Mouse (Mus musculus): ENCODE data around the gene Atp7b. TPM values are rescaled to one million over a fixed set of nuclear protein-coding genes. Genes with fewer than 3 reads are reported as not detected.

The Atp7b gene
- polyA plus RNA-seq, 1 experiment from 2014 or later: 0.67 TPM

DNA sequence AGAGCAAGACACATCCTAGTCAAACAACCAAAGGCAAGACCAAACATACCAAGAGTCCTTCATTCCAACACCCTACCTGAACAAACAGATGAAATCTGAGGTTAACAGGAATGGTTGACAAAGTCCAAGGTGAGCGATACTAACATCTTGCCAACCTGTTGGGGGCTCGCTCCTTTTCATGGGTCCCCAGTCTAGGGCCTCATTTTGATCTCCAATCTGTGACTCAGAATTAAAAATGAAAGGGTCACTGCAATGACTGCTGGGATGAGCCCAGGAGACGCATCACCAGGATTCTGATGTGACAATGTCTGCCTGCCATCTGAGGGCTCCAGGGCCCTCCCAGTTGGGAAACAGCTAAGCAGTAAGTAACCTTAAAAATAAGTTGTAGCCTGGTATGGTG, 90.6 kb downstream of the Atp7b start, which contains the start of gene Ccdc70:
Gene Ccdc70, plus strand, starts transcription at position 301 of the 400 bp plus-strand sequence.
- 85% methylated on average over 3 of the region's 3 CpGs for WGBS

DNA sequence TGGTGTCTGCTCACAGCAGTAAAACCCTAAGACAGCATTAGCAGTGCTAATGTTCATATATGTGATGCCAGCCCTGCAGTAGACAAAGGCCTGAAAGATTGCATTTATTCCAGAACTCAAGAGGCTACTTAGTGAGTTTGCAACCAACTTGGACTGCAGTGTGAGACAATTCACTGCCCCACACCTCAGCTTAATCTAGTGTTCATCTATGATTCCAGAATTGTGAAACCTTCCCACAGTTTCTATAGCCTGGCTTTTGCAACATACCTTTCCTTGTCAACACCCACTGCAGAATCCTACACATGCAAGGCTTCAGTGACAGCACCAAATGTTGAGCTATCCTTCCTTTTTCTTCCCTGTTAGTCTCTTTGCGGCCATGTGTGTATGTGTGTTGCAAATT, 93.5 kb downstream of the Atp7b start:
- no peak for ATAC-seq (replicated peaks; ENCODE audit: insufficient number of reproducible peaks, insufficient read depth, low FRiP score, low read depth)
- H3K4me3 ChIP-seq: no peak overlapping the region
- no peaks in the 10 kb centered on the region for H3K36me3 ChIP-seq
- H3K27me3 ChIP-seq: no peaks in the 10 kb centered on the region
- WGBS: 61% methylated on average over 1 of the region's 1 CpGs
- no peaks in the 10 kb centered on the region for H3K9me3 ChIP-seq (replicated peaks)
- no peaks in the 10 kb centered on the region for H3K4me1 ChIP-seq (replicated peaks)
- no peak overlapping the region for H3K9ac ChIP-seq
- no peak overlapping the region for H3K27ac ChIP-seq
- no peak overlapping the region for H3K4me2 ChIP-seq

More for the DNA sequence above, 90.6 kb downstream of the Atp7b start, which contains the start of gene Ccdc70:
- Histone ChIP-seq H3K27ac (no peak within 1 kb of the TSS), H3K4me2 (no peak within 1 kb of the TSS), H3K9me3 (replicated peaks) (no peaks in the 10 kb centered on the region), H3K9ac (no peak within 1 kb of the TSS), H3K4me3 (no peak within 1 kb of the TSS), H3K36me3 (no peaks in the 10 kb centered on the region), H3K4me1 (replicated peaks) (no peaks in the 10 kb centered on the region), H3K27me3 (no peaks in the 10 kb centered on the region)
- ATAC-seq (replicated peaks; ENCODE audit: insufficient number of reproducible peaks, insufficient read depth, low FRiP score, low read depth): no peak

DNA sequence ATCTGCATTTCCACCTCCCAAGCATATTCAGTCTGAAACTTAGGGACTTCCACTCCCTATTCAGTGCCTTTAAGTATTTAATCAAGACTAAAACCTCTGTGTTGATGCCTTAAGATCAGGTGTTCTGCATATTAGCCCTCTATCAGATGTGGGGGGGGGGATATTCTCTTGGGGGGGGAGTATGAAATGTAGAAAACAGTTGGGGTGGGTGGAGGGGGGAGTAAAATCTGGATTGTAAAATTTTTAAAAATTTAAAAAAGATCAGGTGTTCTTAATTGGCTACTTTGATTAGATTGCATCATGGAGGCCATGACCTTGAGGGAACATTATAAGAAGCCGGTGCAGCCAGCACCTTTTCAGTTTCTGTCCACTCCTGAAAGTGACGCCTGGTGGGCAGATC, 101.7 kb downstream of the Atp7b start, which contains the start of gene Fam90a1a:
Gene Fam90a1a, plus strand, starts transcription at position 301 of the 400 bp plus-strand sequence.
- ATAC-seq (replicated peaks; ENCODE audit: insufficient number of reproducible peaks, insufficient read depth, low FRiP score, low read depth): no peak
- WGBS: 77% methylated on average over 2 of the region's 2 CpGs

DNA sequence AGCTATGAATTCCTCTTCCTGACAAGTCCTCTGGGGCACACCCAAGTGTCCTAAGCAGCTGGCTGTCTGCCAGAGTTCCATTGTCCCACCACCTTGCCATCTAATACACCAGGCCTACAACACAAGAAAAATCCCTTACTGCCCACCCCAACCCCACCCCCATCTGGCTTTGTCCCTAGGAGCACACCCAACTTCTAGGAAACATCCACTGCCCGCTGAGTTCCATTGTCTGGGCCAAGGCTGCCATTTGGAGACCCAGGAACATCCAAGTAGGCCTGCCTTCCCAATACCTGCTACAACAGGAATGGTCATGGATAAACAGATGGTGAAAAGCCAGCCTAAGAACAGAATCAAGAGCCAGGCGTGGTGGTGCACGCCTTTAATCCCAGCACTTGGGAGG, 103.8 kb downstream of the Atp7b start:
- no peak overlapping the region for H3K4me2 ChIP-seq
- H3K4me1 ChIP-seq (replicated peaks): no peaks in the 10 kb centered on the region
- 82% methylated on average over 3 of the region's 3 CpGs for WGBS
- H3K9me3 ChIP-seq (replicated peaks): no peaks in the 10 kb centered on the region
- H3K4me3 ChIP-seq: no peak overlapping the region
- H3K27ac ChIP-seq: no peak overlapping the region
- no peak for ATAC-seq (replicated peaks; ENCODE audit: insufficient number of reproducible peaks, insufficient read depth, low FRiP score, low read depth)
- H3K9ac ChIP-seq: no peak overlapping the region
- no peaks in the 10 kb centered on the region for H3K27me3 ChIP-seq
- H3K36me3 ChIP-seq: no peaks in the 10 kb centered on the region

More for the DNA sequence above, 101.7 kb downstream of the Atp7b start, which contains the start of gene Fam90a1a:
- no peaks in the 10 kb centered on the region for H3K36me3 ChIP-seq
- no peaks in the 10 kb centered on the region for H3K27me3 ChIP-seq
- H3K9me3 ChIP-seq (replicated peaks): no peaks in the 10 kb centered on the region
- H3K27ac ChIP-seq: no peak within 1 kb of the TSS
- H3K4me3 ChIP-seq: no peak within 1 kb of the TSS
- no peaks in the 10 kb centered on the region for H3K4me1 ChIP-seq (replicated peaks)
- H3K4me2 ChIP-seq: no peak within 1 kb of the TSS
- H3K9ac ChIP-seq: no peak within 1 kb of the TSS

DNA sequence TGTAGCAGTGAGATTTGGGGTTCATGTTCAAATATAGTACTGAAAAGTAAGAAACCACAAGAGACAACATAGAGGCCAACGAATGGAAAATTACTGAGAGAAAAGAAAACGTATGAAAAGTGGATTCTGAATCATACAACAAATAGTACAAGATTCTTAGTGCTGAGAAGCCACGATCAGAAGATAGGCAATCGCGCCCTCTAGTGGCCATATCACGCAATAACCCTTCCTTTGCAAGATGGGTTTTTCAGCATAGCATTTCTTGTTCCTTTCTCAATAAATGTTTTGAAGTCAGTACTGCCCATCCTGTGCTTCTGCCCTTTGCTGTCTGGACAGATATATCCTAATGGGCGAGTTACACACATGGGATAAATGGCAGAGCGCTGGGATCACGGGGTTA, 104.8 kb downstream of the Atp7b start:
- Histone ChIP-seq H3K4me1 (replicated peaks) (no peaks in the 10 kb centered on the region), H3K9me3 (replicated peaks) (no peaks in the 10 kb centered on the region), H3K9ac (no peak overlapping the region), H3K4me2 (no peak overlapping the region), H3K27me3 (no peaks in the 10 kb centered on the region), H3K27ac (no peak overlapping the region), H3K4me3 (no peak overlapping the region), H3K36me3 (no peaks in the 10 kb centered on the region)
- no peak for ATAC-seq (replicated peaks; ENCODE audit: insufficient number of reproducible peaks, insufficient read depth, low FRiP score, low read depth)
- WGBS: 6% methylated on average over 9 of the region's 9 CpGs

DNA sequence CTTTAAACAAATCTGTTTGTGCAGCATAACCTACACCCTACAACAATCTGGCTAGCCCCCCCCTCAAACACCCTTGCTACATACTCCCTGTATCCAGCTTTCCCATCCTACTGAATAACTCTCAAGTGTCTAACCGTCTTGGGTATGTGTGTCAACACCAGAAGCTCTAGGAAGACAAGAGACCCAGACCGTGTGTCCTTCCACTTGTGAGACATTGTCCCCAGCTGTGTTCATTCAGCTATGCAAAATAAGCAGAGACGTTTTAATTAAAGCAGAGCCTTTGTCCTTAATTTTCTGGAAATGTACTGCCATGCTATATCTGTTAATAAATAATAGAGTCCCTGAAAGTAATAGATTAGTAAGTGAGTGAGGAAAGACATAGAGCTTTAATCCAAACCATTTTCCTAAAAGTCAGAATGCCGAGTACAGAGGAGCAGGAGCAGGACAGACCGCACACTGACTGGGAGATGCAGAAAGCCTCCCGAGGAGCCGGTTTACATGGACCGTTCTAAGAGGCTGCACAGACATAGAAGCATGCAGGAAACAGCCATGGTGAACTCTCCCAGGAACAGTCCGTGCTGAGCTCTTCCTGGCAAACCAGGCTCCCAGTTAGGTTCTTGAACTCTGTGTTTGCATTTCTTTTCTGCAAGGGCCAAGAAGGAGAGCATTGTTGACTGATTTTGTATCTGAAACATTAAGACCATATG, 112.6 kb downstream of the Atp7b start:
- H3K4me3 ChIP-seq: no peak overlapping the region
- H3K36me3 ChIP-seq: no peaks in the 10 kb centered on the region
- H3K4me2 ChIP-seq: no peak overlapping the region
- no peak overlapping the region for H3K9ac ChIP-seq
- no peak for ATAC-seq (replicated peaks; ENCODE audit: insufficient number of reproducible peaks, insufficient read depth, low FRiP score, low read depth)
- no peaks in the 10 kb centered on the region for H3K9me3 ChIP-seq (replicated peaks)
- no peaks in the 10 kb centered on the region for H3K4me1 ChIP-seq (replicated peaks)
- no peaks in the 10 kb centered on the region for H3K27me3 ChIP-seq
- 58% methylated on average over 9 of the region's 9 CpGs for WGBS
- H3K27ac ChIP-seq: no peak overlapping the region

DNA sequence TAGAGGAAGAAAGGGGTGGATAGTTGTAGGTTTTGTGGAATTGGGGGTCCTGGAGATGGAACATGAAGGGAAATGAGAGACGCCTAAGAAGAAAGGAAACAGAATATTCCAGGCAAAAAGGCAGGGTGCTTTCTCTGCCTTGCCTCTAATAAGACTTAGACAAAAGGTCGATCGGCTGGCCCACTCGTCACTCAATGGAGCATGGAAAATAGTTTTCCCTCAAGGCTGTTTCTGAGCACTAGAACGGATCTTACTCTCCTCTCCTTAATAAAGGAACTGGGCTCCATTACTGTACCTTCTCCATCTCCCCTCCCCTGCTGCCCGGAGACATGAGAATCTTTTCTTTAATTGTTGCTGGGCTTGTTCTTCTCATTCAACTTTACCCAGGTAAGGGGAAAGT, 113.6 kb downstream of the Atp7b start, which contains the start of gene Defb13:
Gene Defb13, plus strand, starts transcription at position 301 of the 400 bp plus-strand sequence.
- no peaks in the 10 kb centered on the region for H3K27me3 ChIP-seq
- 83% methylated on average over 6 of the region's 6 CpGs for WGBS
- no peaks in the 10 kb centered on the region for H3K4me1 ChIP-seq (replicated peaks)
- H3K36me3 ChIP-seq: no peaks in the 10 kb centered on the region
- no peaks in the 10 kb centered on the region for H3K9me3 ChIP-seq (replicated peaks)
- no peak for ATAC-seq (replicated peaks; ENCODE audit: insufficient number of reproducible peaks, insufficient read depth, low FRiP score, low read depth)
- no peak within 1 kb of the TSS for H3K4me3 ChIP-seq
- no peak within 1 kb of the TSS for H3K4me2 ChIP-seq
- no peak within 1 kb of the TSS for H3K27ac ChIP-seq
- no peak within 1 kb of the TSS for H3K9ac ChIP-seq

Other genes starting within 250 kb of the Atp7b start
- gene Defb50, start 236.8 kb downstream of the Atp7b start, polyA plus RNA-seq (2015; fragmentation: Nextera tagmentation; extraction: Ambion mirVana): not detected in 2 replicates
- not detected in 2 replicates for gene Defb2, start 220.4 kb downstream of the Atp7b start, polyA plus RNA-seq (2015; fragmentation: Nextera tagmentation; extraction: Ambion mirVana)
- gene Defb10, start 201.4 kb downstream of the Atp7b start, polyA plus RNA-seq (2015; fragmentation: Nextera tagmentation; extraction: Ambion mirVana): not detected in 2 replicates
- gene Defb9, start 174.9 kb downstream of the Atp7b start, polyA plus RNA-seq (2015; fragmentation: Nextera tagmentation; extraction: Ambion mirVana): not detected in 2 replicates
- gene Defb11, start 153.9 kb downstream of the Atp7b start, polyA plus RNA-seq (2015; fragmentation: Nextera tagmentation; extraction: Ambion mirVana): not detected in 2 replicates
- not detected in 2 replicates for gene Defb15, start 127.6 kb downstream of the Atp7b start, polyA plus RNA-seq (2015; fragmentation: Nextera tagmentation; extraction: Ambion mirVana)
- gene Defb35, start 122.0 kb downstream of the Atp7b start, polyA plus RNA-seq (2015; fragmentation: Nextera tagmentation; extraction: Ambion mirVana): not detected in 2 replicates
- gene Defb13, start 113.5 kb downstream of the Atp7b start, polyA plus RNA-seq (2015; fragmentation: Nextera tagmentation; extraction: Ambion mirVana): not detected in 2 replicates
- not detected in 2 replicates for gene Fam90a1a, start 101.6 kb downstream of the Atp7b start, polyA plus RNA-seq (2015; fragmentation: Nextera tagmentation; extraction: Ambion mirVana)
- not detected in 2 replicates for gene Ccdc70, start 90.5 kb downstream of the Atp7b start, polyA plus RNA-seq (2015; fragmentation: Nextera tagmentation; extraction: Ambion mirVana)
- 14.6 and 17.0 TPM in 2 replicates for gene Alg11, start 416 bp upstream of the Atp7b start, polyA plus RNA-seq (2015; fragmentation: Nextera tagmentation; extraction: Ambion mirVana)
- gene Nek5, start 64.7 kb upstream of the Atp7b start, polyA plus RNA-seq (2015; fragmentation: Nextera tagmentation; extraction: Ambion mirVana): 0.26 and 0.43 TPM in 2 replicates
- 4.3 and 4.5 TPM in 2 replicates for gene Nek3, start 106.1 kb upstream of the Atp7b start, polyA plus RNA-seq (2015; fragmentation: Nextera tagmentation; extraction: Ambion mirVana)
- gene Ckap2, start 125.5 kb upstream of the Atp7b start, polyA plus RNA-seq (2015; fragmentation: Nextera tagmentation; extraction: Ambion mirVana): 30.2 and 31.2 TPM in 2 replicates
- 20.5 and 21.7 TPM in 2 replicates for gene Vps36, start 132.5 kb upstream of the Atp7b start, polyA plus RNA-seq (2015; fragmentation: Nextera tagmentation; extraction: Ambion mirVana)
- 13.2 and 14.3 TPM in 2 replicates for gene Thsd1, start 167.0 kb upstream of the Atp7b start, polyA plus RNA-seq (2015; fragmentation: Nextera tagmentation; extraction: Ambion mirVana)
- not detected in 2 replicates for gene Tpte, start 223.1 kb upstream of the Atp7b start, polyA plus RNA-seq (2015; fragmentation: Nextera tagmentation; extraction: Ambion mirVana)